Mouse (Mus musculus) lung, embryonic 16.5 days (tissue): ENCODE results near the gene Zfp598. TPM values are rescaled to one million over a fixed set of nuclear protein-coding genes. Genes with fewer than 3 reads are reported as not detected.
A peak's percentile ranks its signal among the peaks of the same experiment; 100 is the strongest.

Experiments used
- ATAC-seq: fragments of 200-750 bp; cut with Nextera tagmentation; 2 replicates; pipeline ENCODE4 v1.8.0; 2017; ENCODE audit warnings: low read depth, mild to moderate bottlenecking, moderate library complexity
- H3K27ac ChIP-seq: fragments of 300-500 bp; sonication (generic); 2 replicates; pipeline ENCODE4 v1.5.1; 2014; ENCODE audit warnings: mild to moderate bottlenecking, control low read depth, low read length
- H3K27me3 ChIP-seq: fragments of 300-500 bp; sonication (generic); 2 replicates; pipeline ENCODE4 v1.6.1; 2014; ENCODE audit warnings: low read depth, low read length, mixed read lengths; ENCODE audit not compliant: control insufficient read depth, insufficient read depth
- H3K36me3 ChIP-seq: fragments of 300-500 bp; sonication (generic); 2 replicates; pipeline ENCODE4 v1.6.1; 2014; ENCODE audit warnings: low read length; ENCODE audit not compliant: control insufficient read depth, insufficient read depth
- H3K4me1 ChIP-seq: fragments of 300-500 bp; sonication (generic); replicated peaks from 2 replicates; pipeline ENCODE4 v1.6.1; 2014; ENCODE audit warnings: low read length, mixed read lengths; ENCODE audit not compliant: control insufficient read depth, insufficient read depth
- H3K4me2 ChIP-seq: fragments of 300-500 bp; sonication (generic); 2 replicates; pipeline ENCODE4 v1.6.1; 2014; ENCODE audit warnings: low read depth, low read length, control low read depth
- H3K4me3 ChIP-seq: fragments of 300-500 bp; sonication (generic); 2 replicates; pipeline ENCODE4 v1.5.1; 2014; ENCODE audit warnings: mild to moderate bottlenecking, low read length, control low read depth
- H3K9ac ChIP-seq: fragments of 300-500 bp; sonication (generic); 2 replicates; pipeline ENCODE4 v1.6.1; 2014; ENCODE audit warnings: low read length, control low read depth
- H3K9me3 ChIP-seq: fragments of 300-500 bp; sonication (generic); 2 replicates; pipeline ENCODE4 v1.6.1; 2016; ENCODE audit warnings: low read length; ENCODE audit not compliant: control insufficient read depth
- WGBS: fragments of 180-500 bp; shearing (Covaris S2); extraction: QIAGEN DNeasy Blood & Tissue Kit; methylation state at CpG from one replicate; pipeline ENCODE4 v1.1.7; 2014; 5-methylcytosine and 5-hydroxymethylcytosine counted together
- polyA plus RNA-seq: library from polyadenylated mRNA; unstranded; fragments of >200 nt; fragmentation: Nextera tagmentation; extraction: Ambion mirVana; gene quantifications from 2 replicates; pipeline ENCODE4 v1.2.1, GENCODE M21; 2015

The Zfp598 gene
- polyA plus RNA-seq, 1 experiment from 2014 or later: 18.1 TPM

- no peak for ATAC-seq
- no peaks in the 10 kb centered on the region for H3K27me3 ChIP-seq
- no peak overlapping the region for H3K4me2 ChIP-seq
- H3K9ac ChIP-seq: no peak overlapping the region; the same call in 1 of the 2 replicates
- no peaks in the 10 kb centered on the region for H3K9me3 ChIP-seq
- H3K27ac ChIP-seq: no peak overlapping the region
- WGBS: 59% methylated on average over 5 of the region's 5 CpGs
- peaks cover 5% of the 10 kb centered on the region for H3K36me3 ChIP-seq
- H3K4me3 ChIP-seq: no peak overlapping the region
- H3K4me1 ChIP-seq: peaks cover 17% of the 10 kb centered on the region
These were observed 32.6 kb upstream of the Zfp598 start for GRCm38 (mm10) chr17:24636781-24637481.

- Histone ChIP-seq H3K9me3 (no peaks in the 10 kb centered on the region), H3K9ac (no peak overlapping the region), H3K4me2 (no peak overlapping the region), H3K4me3 (no peak overlapping the region), H3K27ac (peak overlapping the region; percentile 40), H3K4me1 (peaks cover 13% of the 10 kb centered on the region), H3K27me3 (no peaks in the 10 kb centered on the region), H3K36me3 (peaks cover 5% of the 10 kb centered on the region)
- no peak for ATAC-seq
- WGBS: 73% methylated on average over 4 of the region's 4 CpGs
These were observed 31.3 kb upstream of the Zfp598 start for GRCm38 (mm10) chr17:24638214-24638613.

GRCm38 (mm10) chr17:24638840-24639239 is 30.6 kb upstream of the Zfp598 start:
- Histone ChIP-seq H3K36me3 (peaks cover 5% of the 10 kb centered on the region), H3K27me3 (no peaks in the 10 kb centered on the region), H3K4me2 (no peak overlapping the region), H3K4me3 (no peak overlapping the region), H3K9me3 (no peaks in the 10 kb centered on the region), H3K4me1 (peaks cover 12% of the 10 kb centered on the region), H3K27ac (peak overlapping the region; percentile 81), H3K9ac (no peak overlapping the region)
- WGBS: 50% methylated on average over 9 of the region's 9 CpGs
- peak; percentile 91 for ATAC-seq

- H3K36me3 ChIP-seq: peaks cover 5% of the 10 kb centered on the region
- H3K9me3 ChIP-seq: no peaks in the 10 kb centered on the region
- H3K9ac ChIP-seq: no peak overlapping the region
- no peak overlapping the region for H3K4me3 ChIP-seq
- peak overlapping the region; percentile 81 for H3K27ac ChIP-seq
- peak; percentile 6; the same call in 1 of the 2 replicates for ATAC-seq
- no peaks in the 10 kb centered on the region for H3K27me3 ChIP-seq
- H3K4me1 ChIP-seq: peaks cover 17% of the 10 kb centered on the region
- H3K4me2 ChIP-seq: no peak overlapping the region
- WGBS: 63% methylated on average over 5 of the region's 5 CpGs
These were observed 29.9 kb upstream of the Zfp598 start for GRCm38 (mm10) chr17:24639571-24639988.

GRCm38 (mm10) chr17:24640119-24640518 is 29.4 kb upstream of the Zfp598 start:
- Histone ChIP-seq H3K4me3 (no peak overlapping the region), H3K4me2 (no peak overlapping the region), H3K27me3 (no peaks in the 10 kb centered on the region), H3K9me3 (no peaks in the 10 kb centered on the region), H3K4me1 (peaks cover 22% of the 10 kb centered on the region), H3K36me3 (peaks cover 5% of the 10 kb centered on the region), H3K27ac (peak overlapping the region; percentile 81), H3K9ac (no peak overlapping the region)
- 89% methylated on average over 7 of the region's 7 CpGs for WGBS
- no peak for ATAC-seq

GRCm38 (mm10) chr17:24640581-24640980 is 28.9 kb upstream of the Zfp598 start:
- Histone ChIP-seq H3K4me1 (peaks cover 26% of the 10 kb centered on the region), H3K36me3 (peaks cover 5% of the 10 kb centered on the region), H3K27ac (no peak overlapping the region), H3K9me3 (no peaks in the 10 kb centered on the region), H3K9ac (no peak overlapping the region), H3K4me3 (no peak overlapping the region), H3K4me2 (no peak overlapping the region), H3K27me3 (no peaks in the 10 kb centered on the region)
- ATAC-seq: no peak
- 91% methylated on average over 15 of the region's 15 CpGs for WGBS

- Histone ChIP-seq H3K9ac (no peak overlapping the region), H3K27ac (no peak overlapping the region), H3K27me3 (no peaks in the 10 kb centered on the region), H3K4me3 (no peak overlapping the region), H3K4me1 (peaks cover 27% of the 10 kb centered on the region), H3K36me3 (peaks cover 5% of the 10 kb centered on the region), H3K4me2 (no peak overlapping the region), H3K9me3 (no peaks in the 10 kb centered on the region)
- 92% methylated on average over 14 of the region's 14 CpGs for WGBS
- no peak for ATAC-seq
These were observed 27.5 kb upstream of the Zfp598 start for GRCm38 (mm10) chr17:24641944-24642343.

GRCm38 (mm10) chr17:24642791-24643343 is 26.6 kb upstream of the Zfp598 start:
- peaks cover 5% of the 10 kb centered on the region for H3K36me3 ChIP-seq
- H3K9ac ChIP-seq: peak overlapping the region; percentile 42; the same call in 1 of the 2 replicates
- H3K4me2 ChIP-seq: no peak overlapping the region
- WGBS: 62% methylated on average over 6 of the region's 6 CpGs
- no peaks in the 10 kb centered on the region for H3K9me3 ChIP-seq
- H3K4me3 ChIP-seq: no peak overlapping the region
- ATAC-seq: no peak
- H3K27ac ChIP-seq: no peak overlapping the region
- H3K27me3 ChIP-seq: no peaks in the 10 kb centered on the region
- peaks cover 31% of the 10 kb centered on the region for H3K4me1 ChIP-seq

- H3K9ac ChIP-seq: peak overlapping the region; percentile 42
- peak overlapping the region; percentile 65 for H3K27ac ChIP-seq
- ATAC-seq: peak; percentile 53
- H3K4me1 ChIP-seq: peaks cover 41% of the 10 kb centered on the region
- no peaks in the 10 kb centered on the region for H3K9me3 ChIP-seq
- H3K4me3 ChIP-seq: peak overlapping the region; percentile 5; the same call in 1 of the 2 replicates
- H3K27me3 ChIP-seq: no peaks in the 10 kb centered on the region
- WGBS: 25% methylated on average over 7 of the region's 7 CpGs
- H3K4me2 ChIP-seq: peak overlapping the region; percentile 37
- peaks cover 3% of the 10 kb centered on the region for H3K36me3 ChIP-seq
These were observed 25.3 kb upstream of the Zfp598 start for GRCm38 (mm10) chr17:24644030-24644715.
